Mouse (Mus musculus) cerebellum, adult 18-20 months (tissue): ENCODE measurements around the gene Ccl8.

Source experiments
- DNase-seq, 2 experiments: peaks; one replicate each; pipeline ENCODE4 v3.0.0; 2021

The Ccl8 gene

DNA sequence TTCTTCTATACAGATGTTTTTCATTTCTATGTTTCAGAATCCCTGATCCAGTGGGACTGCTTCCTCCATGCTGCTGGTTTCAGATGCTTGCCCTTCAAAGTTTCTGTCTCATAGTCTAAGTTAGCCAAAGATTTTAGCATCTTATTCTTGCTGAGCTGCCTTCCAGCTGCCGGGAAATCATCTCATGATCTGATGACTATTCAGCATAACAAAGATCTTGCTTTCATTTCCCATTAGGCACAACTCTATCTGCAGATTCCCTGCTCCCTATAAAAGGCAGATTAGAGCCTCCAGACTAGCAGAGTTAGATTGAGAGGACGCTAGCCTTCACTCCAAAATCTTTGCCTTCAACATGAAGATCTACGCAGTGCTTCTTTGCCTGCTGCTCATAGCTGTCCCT lies at the start of gene Ccl8:
Gene Ccl8, plus strand, starts transcription at position 301 of the 400 bp plus-strand sequence.
- DNase-seq: no peak

DNA sequence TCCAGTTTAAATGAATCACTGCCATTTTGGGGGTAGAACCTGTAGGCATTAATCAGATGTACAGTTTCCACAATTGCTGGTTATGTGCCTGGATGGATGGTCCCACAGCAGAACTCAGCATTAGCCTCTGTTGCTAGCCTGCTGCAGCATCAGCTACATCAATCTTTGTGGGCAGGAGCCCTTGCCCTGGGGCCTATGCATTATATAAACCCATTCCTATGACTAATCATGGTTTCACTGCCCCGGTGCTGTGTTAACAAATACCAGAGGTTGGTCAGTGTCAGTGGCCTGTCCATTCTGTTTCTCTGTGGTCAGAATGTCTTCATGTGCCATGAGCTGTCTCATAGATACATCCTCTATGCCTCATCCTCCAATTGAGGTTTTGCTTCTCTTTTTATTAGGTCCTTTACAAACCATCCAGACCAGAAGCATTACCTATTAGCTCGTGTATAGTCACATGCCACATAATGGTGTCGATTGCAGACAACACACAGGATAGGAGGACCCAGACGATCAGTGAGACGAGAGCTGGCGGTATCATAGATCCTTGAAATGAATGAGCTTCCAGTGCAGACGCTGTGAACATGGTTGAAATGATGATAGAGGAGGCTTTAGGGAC lies 47.9 kb upstream of the Ccl8 start:
- no peak for DNase-seq

DNA sequence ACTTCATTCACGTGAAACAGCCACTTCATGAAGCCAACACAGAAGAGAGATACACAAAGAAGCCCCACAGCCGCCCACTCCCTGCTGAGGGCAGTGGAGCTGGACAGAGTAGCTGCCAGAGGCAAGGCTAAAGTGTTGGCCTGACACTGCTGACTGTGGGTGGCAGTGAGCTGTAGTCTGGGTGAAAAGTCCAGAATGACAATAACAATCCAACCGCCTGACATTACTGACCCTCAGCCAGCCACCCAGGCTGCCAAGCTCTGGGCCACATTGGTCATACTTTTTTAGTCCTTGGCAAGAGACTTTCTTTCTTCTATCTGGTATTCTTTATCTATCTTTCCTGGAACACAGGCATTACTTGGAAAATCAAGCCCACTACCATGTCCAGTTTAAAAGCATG lies 43.9 kb upstream of the Ccl8 start:
- DNase-seq: no peak

DNA sequence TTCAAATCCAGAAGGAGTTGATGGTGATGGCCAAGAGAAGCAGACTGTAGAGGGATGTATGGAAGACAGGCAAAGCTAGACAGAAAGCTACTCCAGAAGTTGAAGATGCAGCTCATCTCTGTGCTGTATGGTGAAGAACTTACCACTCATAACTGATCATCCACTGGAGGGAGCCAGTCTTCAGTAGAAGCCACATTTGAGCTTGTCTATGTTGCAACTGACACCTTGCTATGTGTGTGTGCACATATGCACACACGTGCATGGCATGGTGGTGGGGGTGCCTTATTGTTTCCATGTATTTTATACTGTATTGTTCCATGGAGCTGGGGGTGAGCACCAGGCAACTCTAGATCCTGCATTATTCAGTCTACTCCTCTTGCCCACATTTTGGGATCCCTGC lies 42.6 kb upstream of the Ccl8 start:
- DNase-seq: no peak

DNA sequence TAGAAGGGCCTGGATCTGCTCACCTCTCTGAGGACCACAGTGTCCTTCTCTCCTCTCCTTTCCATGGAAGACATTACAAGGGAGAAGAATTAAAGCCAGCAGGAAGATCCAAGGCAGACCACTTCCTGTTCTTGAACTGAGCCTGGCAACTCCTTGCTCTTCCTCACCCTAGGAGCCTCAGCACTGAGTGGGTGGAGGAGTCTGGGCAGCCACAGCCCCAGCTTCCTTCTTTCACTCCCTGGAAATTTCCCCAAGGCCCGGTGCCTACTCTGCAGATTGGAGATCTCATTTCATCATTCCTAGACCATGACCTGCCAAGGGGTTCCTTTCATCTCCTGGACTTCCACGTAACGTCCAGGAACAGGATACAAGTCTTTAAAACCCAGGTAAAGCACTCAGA lies 42.0 kb upstream of the Ccl8 start:
- no peak for DNase-seq

DNA sequence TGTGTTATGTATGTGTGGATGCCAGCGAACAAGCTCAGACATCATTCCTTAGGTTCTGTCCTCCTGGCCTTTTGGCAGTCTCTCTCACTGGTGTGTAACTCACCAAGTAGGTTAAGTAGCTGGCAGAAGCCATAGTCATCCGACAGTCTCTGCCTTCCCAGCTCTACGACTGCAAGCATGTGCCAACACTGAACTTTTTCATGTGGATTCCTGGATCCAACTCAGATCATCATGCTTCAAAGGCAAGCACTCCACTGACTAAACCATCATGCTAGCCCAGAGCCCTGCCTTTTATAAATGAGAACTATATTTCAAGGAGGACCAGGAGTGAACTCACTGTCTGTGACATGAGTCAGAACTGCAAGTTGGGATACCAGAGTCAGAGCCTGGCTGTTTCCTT lies 41.3 kb upstream of the Ccl8 start:
- DNase-seq: no peak

- no peak for DNase-seq
Measured at GRCm38 (mm10) chr11:82077031-82077430, 38.0 kb upstream of the Ccl8 start.

GRCm38 (mm10) chr11:82078136-82078730 lies 36.8 kb upstream of the Ccl8 start:
- no peak for DNase-seq

GRCm38 (mm10) chr11:82080865-82081264 lies 34.1 kb upstream of the Ccl8 start:
- DNase-seq: no peak

- no peak for DNase-seq
Measured at GRCm38 (mm10) chr11:82084360-82084759, 30.6 kb upstream of the Ccl8 start.

GRCm38 (mm10) chr11:82099511-82100323 lies 15.3 kb upstream of the Ccl8 start:
- DNase-seq: no peak

- DNase-seq: no peak
Measured at GRCm38 (mm10) chr11:82101087-82101486, 13.9 kb upstream of the Ccl8 start.

- no peak for DNase-seq
Measured at GRCm38 (mm10) chr11:82101529-82101928, 13.5 kb upstream of the Ccl8 start, which contains the start of gene Ccl12. Ccl12 (plus strand) TSS chr11:82101845.

DNA sequence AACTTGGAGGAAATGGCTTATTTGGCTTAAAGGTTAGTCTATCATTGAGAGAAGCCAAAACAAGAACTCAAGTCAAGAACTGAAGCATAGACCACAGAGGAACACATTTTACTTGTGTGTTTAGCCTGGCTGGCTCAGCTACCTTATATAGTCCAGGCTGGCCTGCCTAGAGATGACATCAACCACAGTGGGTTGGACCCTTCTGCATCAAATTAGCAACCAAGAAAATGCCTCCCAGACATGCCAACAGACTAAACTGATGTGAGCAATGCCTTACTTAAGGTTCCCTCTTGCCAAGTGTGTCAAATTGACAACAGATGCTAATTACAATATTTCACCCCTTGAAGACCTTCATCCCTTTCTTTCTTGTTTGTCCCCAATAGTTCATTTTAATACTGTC lies 5.4 kb upstream of the Ccl8 start:
- DNase-seq: no peak

GRCm38 (mm10) chr11:82110372-82111248 lies 4.4 kb upstream of the Ccl8 start:
- DNase-seq: no peak

- DNase-seq: no peak
Measured at GRCm38 (mm10) chr11:82116041-82116440, 1.1 kb downstream of the Ccl8 start.

DNA sequence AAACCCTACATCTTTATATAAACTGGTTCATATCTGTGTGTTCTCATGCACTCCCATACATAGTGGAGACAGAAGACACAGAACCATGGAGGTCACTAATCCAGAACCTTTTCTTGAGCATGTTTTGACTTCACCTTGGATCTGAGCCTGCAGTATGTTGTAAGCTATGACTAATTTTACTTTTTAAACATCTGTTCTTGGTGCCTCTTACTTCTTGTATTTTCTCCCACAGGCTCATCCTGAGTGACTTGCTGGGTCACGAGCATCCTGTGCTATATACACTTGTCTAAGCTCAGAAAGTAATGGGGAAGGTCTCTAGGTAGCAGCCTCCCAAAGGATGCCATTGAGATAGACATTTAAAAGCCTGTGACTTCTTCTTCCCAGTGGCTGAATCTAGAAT lies 18.0 kb downstream of the Ccl8 start:
- no peak for DNase-seq

GRCm38 (mm10) chr11:82136196-82136595 lies 21.2 kb downstream of the Ccl8 start:
- DNase-seq: no peak

- no peak for DNase-seq
Measured at GRCm38 (mm10) chr11:82139492-82140094, 24.6 kb downstream of the Ccl8 start.

DNA sequence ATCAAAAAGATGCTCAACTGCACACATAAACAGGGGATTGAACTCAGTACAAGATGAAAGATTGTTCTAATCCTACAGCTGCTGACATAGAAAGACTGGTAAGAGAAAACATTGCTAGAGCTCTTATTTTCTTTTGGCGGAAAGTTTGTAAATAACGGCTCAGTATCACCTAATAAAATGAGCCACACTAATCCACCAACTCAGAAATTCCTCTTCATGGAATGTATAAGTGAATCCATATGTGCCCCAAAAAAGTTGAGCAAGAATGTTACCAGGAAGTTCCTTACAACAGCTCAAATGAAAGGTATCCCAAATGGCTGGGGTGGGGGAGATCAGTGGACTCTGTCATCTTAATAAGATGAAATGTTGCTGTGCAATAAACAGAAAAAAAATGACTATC lies 44.1 kb downstream of the Ccl8 start:
- DNase-seq: no peak

DNA sequence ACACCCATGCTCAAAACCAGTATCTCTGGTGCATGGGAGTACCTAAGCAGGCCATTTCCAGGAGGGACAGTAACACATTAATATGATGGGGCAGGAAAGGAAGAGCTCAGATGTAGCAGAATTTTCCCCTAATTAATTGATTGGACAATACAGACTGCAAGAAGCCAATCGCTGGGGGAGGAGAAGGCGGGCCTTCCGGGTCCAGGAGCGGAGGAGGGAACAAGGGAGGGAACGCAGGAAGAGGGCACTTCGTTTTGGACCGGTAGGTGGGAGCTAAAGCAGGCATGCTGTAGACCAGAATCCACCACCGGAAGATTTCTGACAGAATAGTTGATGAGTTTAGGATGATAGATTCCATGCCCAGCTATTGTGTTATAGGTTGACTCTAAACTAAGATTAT lies 48.3 kb downstream of the Ccl8 start:
- no peak for DNase-seq
